Mouse (Mus musculus) heart, adult 8-10 months (tissue): ENCODE results near the gene Gnb1l. TPM values are rescaled to one million over a fixed set of nuclear protein-coding genes. Genes with fewer than 3 reads are reported as not detected.
A peak's percentile ranks its signal among the peaks of the same experiment; 100 is the strongest.

Experiments
- DNase-seq: peaks from one replicate; pipeline ENCODE4 v3.0.0; 2022; ENCODE audit warnings: low spot score
- total RNA-seq, 4 experiments: library from RNA; stranded (reverse); gene quantifications; 2 replicates each; pipeline ENCODE4 v1.2.4; 2022

The Gnb1l gene
- total RNA-seq, 4 experiments from 2014 or later, result 4.8 to 7.4 (median 5.5) TPM

GRCm38 (mm10) chr16:18543151-18543829, 44.8 kb downstream of the Gnb1l start:
- no peak for DNase-seq

GRCm38 (mm10) chr16:18547891-18548290, 49.4 kb downstream of the Gnb1l start:
- no peak for DNase-seq

GRCm38 (mm10) chr16:18551604-18552003, 53.1 kb downstream of the Gnb1l start:
- DNase-seq, result no peak

DNA sequence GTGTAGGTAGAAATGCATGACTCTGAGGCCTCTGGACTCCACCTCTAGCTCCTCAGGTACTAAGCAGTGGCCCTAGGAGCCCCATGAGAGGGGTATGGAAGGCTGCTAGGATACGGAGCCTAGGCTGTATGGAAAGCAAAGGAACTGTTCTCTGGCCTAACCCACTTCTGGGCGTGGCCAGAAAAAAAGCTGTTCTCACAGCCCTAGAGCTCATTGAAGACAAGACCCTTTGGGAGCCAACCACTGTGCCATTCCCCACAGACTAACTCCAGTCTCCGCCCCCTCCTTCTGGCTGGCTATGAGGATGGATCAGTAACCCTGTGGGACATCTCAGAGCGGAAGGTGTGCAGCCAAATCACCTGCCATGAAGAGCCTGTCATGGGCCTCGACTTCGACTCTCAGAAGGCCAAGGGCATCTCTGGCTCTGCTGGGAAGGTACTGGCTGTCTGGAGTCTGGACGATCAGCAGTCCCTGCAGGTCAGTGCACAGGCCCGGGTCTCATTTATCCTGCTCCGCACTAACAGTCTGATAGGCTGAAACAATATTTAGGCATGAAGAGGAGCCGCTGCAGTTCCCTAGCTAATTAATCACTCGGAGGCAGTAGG, 53.7 kb downstream of the Gnb1l start:
- no peak for DNase-seq

DNA sequence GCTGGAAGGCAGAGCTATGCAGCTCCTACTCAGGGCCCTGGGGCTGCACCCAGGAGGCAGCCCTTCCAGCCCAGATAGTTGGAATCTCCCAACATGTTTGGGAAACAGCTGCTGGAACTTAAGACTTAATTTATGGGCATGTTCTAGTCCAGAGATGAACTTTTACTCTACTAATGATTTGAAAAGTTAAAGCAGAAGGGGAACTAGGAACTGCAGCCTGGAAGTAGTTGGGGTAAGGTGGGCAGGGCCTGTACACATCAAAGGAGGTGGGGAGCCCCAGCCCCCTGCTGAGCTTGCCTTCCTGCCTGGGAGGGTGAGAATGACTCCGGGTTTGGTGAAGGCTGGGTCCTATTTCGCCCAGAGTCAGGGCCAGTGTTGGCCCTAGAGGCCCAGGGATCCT, 56.2 kb downstream of the Gnb1l start:
- DNase-seq, result no peak

GRCm38 (mm10) chr16:18555235-18555935, 56.9 kb downstream of the Gnb1l start:
- DNase-seq, result peak; percentile 11

GRCm38 (mm10) chr16:18556461-18556860, 57.9 kb downstream of the Gnb1l start:
- no peak for DNase-seq

- DNase-seq, result no peak
Observed at GRCm38 (mm10) chr16:18564472-18564871, 66.0 kb downstream of the Gnb1l start.

GRCm38 (mm10) chr16:18568599-18568998, 70.1 kb downstream of the Gnb1l start:
- DNase-seq, result no peak

- no peak for DNase-seq
Observed at GRCm38 (mm10) chr16:18574196-18574595, 75.7 kb downstream of the Gnb1l start.

- no peak for DNase-seq
Observed at GRCm38 (mm10) chr16:18577071-18577470, 78.6 kb downstream of the Gnb1l start.

DNA sequence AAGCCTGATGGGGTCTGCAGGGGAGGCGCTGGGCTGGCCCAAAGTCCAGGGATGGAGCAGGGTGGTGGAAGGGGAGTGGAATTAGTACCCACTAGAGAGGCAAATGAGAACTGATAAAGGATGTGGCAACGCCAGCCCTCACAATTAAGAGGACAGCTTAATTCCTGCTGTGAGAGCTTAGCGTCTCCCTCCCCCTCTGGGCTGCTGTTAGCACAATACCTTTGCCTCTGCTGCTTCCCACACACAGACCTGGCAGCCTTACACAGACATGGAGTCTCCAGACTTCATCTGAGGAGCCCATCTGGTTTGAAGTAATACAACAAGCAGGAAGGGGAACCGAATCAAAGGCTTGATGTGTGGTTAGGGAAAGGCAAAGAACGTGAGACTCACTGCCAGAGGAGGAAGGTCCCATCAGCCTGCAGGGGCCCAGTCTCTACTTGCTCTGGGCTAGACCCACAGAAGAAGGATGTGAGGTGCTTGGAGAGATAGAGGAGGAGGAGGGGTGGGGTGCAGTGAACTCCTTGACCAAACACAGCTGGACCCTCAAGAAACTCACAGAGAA, 79.2 kb downstream of the Gnb1l start:
- DNase-seq, result no peak

GRCm38 (mm10) chr16:18580389-18580788, 81.9 kb downstream of the Gnb1l start:
- DNase-seq, result no peak

GRCm38 (mm10) chr16:18581050-18581622, 82.6 kb downstream of the Gnb1l start:
- no peak for DNase-seq

DNA sequence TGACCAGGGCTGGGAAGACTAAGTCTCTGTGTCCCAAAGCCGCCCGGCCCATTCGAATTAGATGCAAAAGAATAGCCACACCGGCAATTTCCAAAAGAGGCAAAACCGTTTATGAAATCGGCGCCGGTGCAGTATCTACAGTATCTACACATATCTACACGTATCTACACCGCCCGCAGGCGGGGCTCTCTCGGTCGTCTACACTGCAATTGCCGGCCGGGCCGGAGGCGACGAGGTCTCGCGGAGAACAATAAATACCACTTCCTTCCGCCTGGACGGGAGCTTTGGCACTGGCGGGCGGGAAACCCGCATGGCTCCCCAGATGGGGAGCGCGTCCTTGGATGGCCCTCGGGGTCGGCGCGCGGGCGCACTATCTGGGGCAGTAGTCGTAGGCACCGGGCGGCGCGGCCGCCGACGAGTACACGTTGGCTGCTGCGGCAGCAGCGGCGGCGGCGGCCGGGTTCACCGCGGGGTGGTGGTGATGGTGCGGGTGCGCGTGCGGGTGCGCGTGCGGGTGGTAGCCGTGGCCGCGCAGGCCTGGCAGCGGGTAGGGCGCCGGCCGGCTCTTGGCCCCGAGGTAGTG, 83.2 kb downstream of the Gnb1l start:
- DNase-seq, result no peak

DNA sequence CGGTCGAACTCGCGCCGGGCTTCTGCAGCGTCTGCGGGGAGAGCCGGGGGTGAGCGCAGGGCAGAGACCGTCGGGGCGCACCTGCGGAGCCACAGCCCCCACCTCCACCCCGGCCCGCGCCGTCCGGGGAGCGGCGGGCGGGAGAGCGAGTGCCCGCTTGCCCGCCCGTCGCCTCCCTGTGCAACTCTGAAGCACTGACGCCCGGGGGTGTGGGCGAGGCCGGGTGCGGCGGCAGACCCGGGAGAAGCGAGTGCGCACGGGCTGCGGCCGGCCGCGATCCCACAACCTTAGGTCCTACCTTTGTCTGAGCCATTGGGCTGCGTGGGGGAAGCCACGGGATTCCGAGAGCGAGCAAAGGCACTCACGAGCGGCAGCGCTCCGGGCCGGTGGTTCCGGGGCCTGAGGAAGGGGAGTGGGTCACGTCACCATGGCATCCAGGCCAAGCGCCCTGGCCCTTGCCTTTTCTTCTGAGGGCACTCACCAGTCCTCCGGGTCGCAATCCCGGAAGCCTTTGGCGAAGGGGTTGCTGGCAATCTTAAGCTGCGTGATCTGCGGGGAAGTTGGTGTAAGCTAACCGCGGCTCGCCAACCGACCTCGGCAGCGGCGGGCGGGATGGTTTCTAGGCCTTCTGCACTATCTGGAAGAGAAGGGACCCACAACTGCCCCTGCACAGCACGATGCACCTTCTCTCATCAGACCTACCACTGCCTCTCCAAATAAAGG, 84.1 kb downstream of the Gnb1l start:
- no peak for DNase-seq

DNA sequence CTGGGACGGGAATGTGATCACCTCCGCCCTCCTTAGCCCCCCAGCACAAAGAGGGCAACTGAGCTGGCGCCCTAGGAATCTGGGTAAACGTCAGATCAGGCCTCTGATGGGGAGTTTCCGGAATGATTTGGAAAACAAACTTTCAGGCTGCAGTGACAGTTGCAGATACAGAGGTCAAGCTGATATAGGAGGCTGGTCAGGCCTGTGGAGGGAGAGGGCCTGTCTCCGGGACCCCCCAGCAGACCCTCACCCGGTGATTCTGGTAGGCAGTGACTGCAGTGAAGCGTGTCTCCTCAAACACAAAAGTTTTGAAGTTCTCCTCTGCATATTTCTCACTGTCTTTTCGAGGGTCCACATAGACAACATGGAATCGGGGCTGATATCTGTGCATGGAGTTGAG, 84.7 kb downstream of the Gnb1l start:
- no peak for DNase-seq

DNA sequence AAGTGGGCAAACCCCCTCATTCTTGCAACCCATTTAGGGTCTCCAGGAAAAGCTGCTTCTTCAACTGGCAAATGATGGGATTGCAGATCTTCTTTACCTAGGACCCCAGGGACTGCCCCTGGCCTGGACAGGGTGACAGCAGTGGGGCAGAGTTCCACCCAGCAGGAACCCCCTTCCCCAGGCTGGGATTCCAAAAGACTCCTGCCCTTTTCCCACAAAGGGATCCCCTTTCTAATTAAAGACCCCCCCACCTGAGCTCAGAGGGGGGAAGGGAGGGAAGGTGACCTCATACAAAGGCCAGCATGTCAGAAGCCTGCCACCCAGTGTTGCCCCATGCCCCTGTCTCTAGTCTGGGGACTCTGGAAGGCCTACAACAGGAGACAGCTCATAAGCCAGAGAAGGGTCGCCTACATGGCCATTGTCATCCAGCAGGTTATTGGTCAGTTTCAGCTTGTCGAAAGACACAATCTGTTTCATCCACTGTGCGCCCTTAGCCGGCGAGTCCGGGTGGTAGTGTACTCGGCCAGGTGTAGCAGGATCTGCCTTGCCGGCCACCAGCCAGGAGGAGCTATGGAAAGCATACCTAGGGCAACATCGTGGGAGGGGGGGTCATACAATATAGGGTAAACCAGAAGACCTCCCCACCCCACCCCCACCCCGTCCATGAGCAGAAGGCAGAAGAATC, 85.3 kb downstream of the Gnb1l start:
- no peak for DNase-seq

DNA sequence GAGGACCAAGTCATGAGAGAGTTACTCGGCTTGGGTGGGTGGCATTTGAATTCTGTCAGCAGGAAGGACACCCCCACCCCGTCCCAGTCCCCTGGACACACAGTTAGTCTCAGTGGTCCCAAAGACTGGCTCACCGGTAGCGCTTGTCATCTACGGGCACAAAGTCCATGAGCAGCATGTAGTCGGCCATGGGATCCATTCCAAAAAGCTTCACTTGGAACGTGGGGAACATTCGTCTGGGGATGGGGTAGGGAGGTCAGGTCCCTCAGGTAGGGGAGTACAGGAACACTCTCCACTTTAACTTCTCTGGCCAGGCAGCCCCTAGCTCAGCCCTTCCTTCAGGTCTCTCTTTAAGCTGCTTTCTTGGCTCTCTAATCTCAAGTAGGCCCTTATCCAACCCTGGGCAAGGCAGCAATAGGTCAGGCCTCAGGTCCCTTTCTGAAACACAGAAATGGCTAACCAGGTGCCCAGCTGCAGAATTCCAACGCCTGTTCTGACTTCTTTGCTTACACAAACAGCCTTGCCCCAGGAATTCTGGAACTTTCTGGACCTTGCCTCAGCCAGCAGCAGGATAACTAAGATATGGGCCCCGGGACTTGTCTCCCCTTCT, 86.5 kb downstream of the Gnb1l start:
- no peak for DNase-seq

GRCm38 (mm10) chr16:18585676-18586075, 87.2 kb downstream of the Gnb1l start:
- no peak for DNase-seq
